In the genomic region with DNA sequence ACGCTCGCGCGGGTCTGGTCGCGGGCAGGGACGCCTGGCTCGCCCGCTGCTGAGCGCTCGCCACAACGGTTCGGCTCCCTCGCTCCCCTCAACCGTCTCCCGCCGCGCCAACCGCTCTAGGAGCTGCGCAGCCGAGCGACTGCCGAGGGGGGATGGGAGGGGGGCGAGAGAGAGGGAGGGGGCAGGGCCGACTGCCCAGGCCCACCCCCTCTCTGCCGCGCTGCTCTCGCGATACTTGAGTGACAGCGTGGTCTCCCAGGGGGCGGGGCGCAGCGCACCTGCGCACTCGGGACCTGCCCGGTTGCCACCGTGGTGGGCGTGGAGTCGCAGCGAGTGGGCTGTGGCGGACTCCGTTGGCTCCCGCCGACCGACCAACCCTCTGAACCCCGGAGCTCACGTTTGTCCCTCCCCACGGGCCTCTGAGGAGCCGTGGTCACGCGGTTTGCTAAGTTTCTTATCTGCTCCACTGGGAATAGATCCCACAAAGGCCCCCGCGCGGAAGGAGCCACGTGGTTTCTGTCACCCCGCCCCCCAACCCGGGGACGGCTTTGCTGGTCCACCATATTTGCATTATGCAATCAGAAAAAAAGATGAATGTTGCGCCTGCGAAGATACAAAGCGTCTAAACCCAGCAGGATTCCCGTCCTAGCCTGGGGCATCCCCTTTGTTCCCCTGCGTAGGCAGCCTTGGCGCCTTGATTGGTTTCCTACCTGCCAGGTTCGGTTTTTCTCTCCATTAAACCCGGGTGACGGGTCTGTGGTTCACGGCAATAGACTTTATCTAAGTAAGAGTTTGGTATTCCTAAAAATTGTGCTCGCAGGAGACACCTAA, we compare ENCODE assay signal across 8 mouse cellular contexts. TPM values are rescaled to one million over a fixed set of nuclear protein-coding genes. Genes with fewer than 3 reads are reported as not detected.
A peak's percentile ranks its signal among the peaks of the same experiment; 100 is the strongest.
DNase-seq lines count a peak whose midpoint lies in the region; ATAC-seq and TF ChIP-seq lines count a peak whose summit lies in the region.

A gene (minus strand): TSS at position 469 of the 831 bp plus-strand sequence.
A gene (plus strand): TSS at position 567 of the 831 bp plus-strand sequence.

- TF ChIP-seq CTCF in lung, postnatal 0 days (IDR thresholded peaks at IDR 0.05), result no peak

- no peaks in the 10 kb centered on the region for H3K9me3 ChIP-seq in hindbrain, embryonic 10.5 days
- H3K9me3 ChIP-seq in lung, postnatal 0 days (ENCODE audit: low read length), result no peaks in the 10 kb centered on the region

- peak within 1 kb of the TSS; percentile 64 for H3K4me2 ChIP-seq in lung, postnatal 0 days (replicated peaks; ENCODE audit: low read depth, low read length)

- H3K4me3 ChIP-seq in hindbrain, embryonic 10.5 days, result peak within 1 kb of the TSS; percentile 95
- peak within 1 kb of the TSS; percentile 88 for H3K4me3 ChIP-seq in lung, postnatal 0 days (ENCODE audit: low read depth, low read length)

- peak; percentile 69 for ATAC-seq in frontal cortex, adult (ENCODE audit: low TSS enrichment)
- ATAC-seq in lung, postnatal 0 days, result peak; percentile 94

- H3K4me1 ChIP-seq in hindbrain, embryonic 10.5 days (replicated peaks), result peaks cover 69% of the 10 kb centered on the region
- peaks cover 10% of the 10 kb centered on the region; the same call in 1 of the 2 replicates for H3K4me1 ChIP-seq in lung, postnatal 0 days (ENCODE audit: insufficient read depth, low read depth, low read length)

- H3K27me3 ChIP-seq in hindbrain, embryonic 10.5 days (ENCODE audit: insufficient read depth, poor library complexity, severe bottlenecking), result no peaks in the 10 kb centered on the region
- no peaks in the 10 kb centered on the region for H3K27me3 ChIP-seq in lung, postnatal 0 days (replicated peaks; ENCODE audit: insufficient read depth, low read length)

- H3K36me3 ChIP-seq in hindbrain, embryonic 10.5 days, result no peaks in the 10 kb centered on the region
- no peaks in the 10 kb centered on the region for H3K36me3 ChIP-seq in lung, postnatal 0 days (ENCODE audit: insufficient read depth, low read length)

- peak; percentile 98 for DNase-seq in MN1 (ENCODE audit: low spot score)
- DNase-seq in cerebellum, adult 9-10 months, result peak; percentile 98
- DNase-seq in hindbrain, embryonic 10.5 days (ENCODE audit: low spot score), result peak; percentile 99
- peak; percentile 98 for DNase-seq in layer of hippocampus, adult 9-11 months
- DNase-seq in lung, postnatal 0 days (ENCODE audit: low spot score), result peak; percentile 98
- DNase-seq in ovary, postnatal 14 days (ENCODE audit: low spot score), result peak; percentile 98
- peak; percentile 99 for DNase-seq in thymus, postnatal 14 days

- H3K9ac ChIP-seq in lung, postnatal 0 days (replicated peaks; ENCODE audit: low read depth), result peak within 1 kb of the TSS; percentile 98

- WGBS in hindbrain, embryonic 10.5 days, result under 1% methylated on average over 69 of the region's 69 CpGs
- WGBS in lung, postnatal 0 days, result under 1% methylated on average over 35 of the region's 69 CpGs

- H3K27ac ChIP-seq in hindbrain, embryonic 10.5 days, result peak within 1 kb of the TSS; percentile 100
- H3K27ac ChIP-seq in lung, postnatal 0 days (ENCODE audit: low read length), result peak within 1 kb of the TSS; percentile 99

- TF ChIP-seq EP300 in lung, postnatal 0 days (IDR thresholded peaks at IDR 0.05), result no peak; the same call in 1 of the 2 replicates

RNA-seq across cellular contexts. Expression of the first gene that starts in this region (rescaled TPM):
- polyA plus RNA-seq in hindbrain, embryonic 10.5 days (2016; fragmentation: Nextera tagmentation; extraction: Ambion mirVana), result 193 and 201 TPM in 2 replicates
- 38.8 and 44.6 TPM in 2 replicates for polyA plus RNA-seq in lung, postnatal 0 days (2015; fragmentation: Nextera tagmentation; extraction: Ambion mirVana)

RNA-seq across cellular contexts. Expression of the second gene that starts in this region (rescaled TPM):
- polyA plus RNA-seq in hindbrain, embryonic 10.5 days (2016; fragmentation: Nextera tagmentation; extraction: Ambion mirVana), result 0.52 and 0.88 TPM in 2 replicates
- polyA plus RNA-seq in lung, postnatal 0 days (2015; fragmentation: Nextera tagmentation; extraction: Ambion mirVana), result 16.2 and 18.4 TPM in 2 replicates

Comparison
In these comparisons a context has a peak if more than half of its experiments do, and no peak if none do; other contexts are left out.
1. Peak in every context shown above with its lines: DNase-seq, ATAC-seq, H3K4me3 ChIP-seq and H3K27ac ChIP-seq.